Mouse (Mus musculus): ENCODE measurements around the gene Gabbr2.

DNA sequence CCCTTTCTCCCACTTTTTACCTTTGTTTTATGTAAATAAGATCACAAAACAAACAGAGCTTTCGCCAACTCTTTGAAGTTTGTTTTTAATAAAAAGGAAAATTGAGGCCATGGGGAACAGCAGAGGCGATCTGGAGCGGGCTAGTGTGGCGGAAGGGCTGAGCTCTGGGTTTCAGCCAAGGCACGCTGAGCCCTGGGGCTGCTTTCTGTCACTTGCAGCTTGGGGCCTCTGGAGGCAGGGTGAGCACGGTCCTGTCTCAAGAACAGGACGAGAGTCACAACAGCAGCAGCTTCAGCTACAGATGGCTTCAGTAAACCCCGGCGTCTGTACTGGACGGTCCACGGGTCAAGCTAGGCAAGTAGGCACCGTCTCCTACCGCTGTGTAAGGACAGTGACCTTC lies 132.8 kb downstream of the Gabbr2 start:
- TF ChIP-seq USF1 (IDR thresholded peaks at IDR 0.05; ENCODE audit: low read depth, low read length) (no peak), POLR2A (IDR thresholded peaks at IDR 0.05; ENCODE audit: low read depth, low read length) (no peak), ZC3H11A (IDR thresholded peaks at IDR 0.05; ENCODE audit: low read depth, low read length) (no peak), CTCF (conservative IDR thresholded peaks at IDR 0.05 in 1 of 2, IDR thresholded peaks at IDR 0.05 in 1 of 2; ENCODE audit: low read depth in 2 of 2, low read length in 2 of 2) (no peak), MEF2A (IDR thresholded peaks at IDR 0.05; ENCODE audit: borderline replicate concordance, low read depth, low read length) (no peak), ELF1 (IDR thresholded peaks at IDR 0.05; ENCODE audit: low read depth, low read length) (no peak), KAT2A (IDR thresholded peaks at IDR 0.05; ENCODE audit: insufficient replicate concordance, low read length) (no peak), EP300 (IDR thresholded peaks at IDR 0.05; ENCODE audit: low read length) (no peak), MAFK (IDR thresholded peaks at IDR 0.05; ENCODE audit: insufficient replicate concordance, low read length) (no peak), MYC (IDR thresholded peaks at IDR 0.05; ENCODE audit: low read depth, low read length) (no peak), MAZ (IDR thresholded peaks at IDR 0.05; ENCODE audit: low read depth, low read length) (no peak)
